Comparison of ENCODE assay signal across 9 mouse cellular contexts in genomic region chr11:96996773-96997379, GRCm38 (mm10). TPM values are rescaled to one million over a fixed set of nuclear protein-coding genes. Genes with fewer than 3 reads are reported as not detected.
DNase-seq lines count a peak whose midpoint lies in the region; ATAC-seq lines count a peak whose summit lies in the region.
"Had no signal": no experiment of that assay in that cellular context is flagged by ENCODE, and none has a peak within 500 bp of the region (broad histone marks: within the 10 kb centered on the region; RNA-seq: fewer than 3 reads in every experiment).

No protein-coding gene starts in this region.

- peaks cover 80% of the 10 kb centered on the region for H3K27me3 ChIP-seq in kidney, embryonic 15.5 days
- H3K27me3 ChIP-seq in embryonic facial prominence, embryonic 11.5 days (ENCODE audit: control insufficient read depth, insufficient read depth, low read length): peaks cover 11% of the 10 kb centered on the region; the same call in 1 of the 2 replicates
- peaks cover 4% of the 10 kb centered on the region for H3K27me3 ChIP-seq in intestine, embryonic 15.5 days (replicated peaks)
- peaks cover 14% of the 10 kb centered on the region for H3K27me3 ChIP-seq in neural tube, embryonic 12.5 days (replicated peaks)

- H3K4me1 ChIP-seq in kidney, embryonic 15.5 days: peaks cover 56% of the 10 kb centered on the region
- H3K4me1 ChIP-seq in embryonic facial prominence, embryonic 11.5 days (ENCODE audit: control insufficient read depth, insufficient read depth, low read length): peaks cover 3% of the 10 kb centered on the region; the same call in 1 of the 2 replicates
- peaks cover 28% of the 10 kb centered on the region for H3K4me1 ChIP-seq in intestine, embryonic 15.5 days (replicated peaks)
- H3K4me1 ChIP-seq in neural tube, embryonic 12.5 days: peaks cover 29% of the 10 kb centered on the region

- no peaks in the 10 kb centered on the region for H3K36me3 ChIP-seq in kidney, embryonic 15.5 days
- H3K36me3 ChIP-seq in embryonic facial prominence, embryonic 11.5 days (replicated peaks; ENCODE audit: control insufficient read depth, insufficient read depth, low read depth, low read length): no peaks in the 10 kb centered on the region
- H3K36me3 ChIP-seq in intestine, embryonic 15.5 days: no peaks in the 10 kb centered on the region
- H3K36me3 ChIP-seq in neural tube, embryonic 12.5 days: no peaks in the 10 kb centered on the region

- no peak for ATAC-seq in kidney, embryonic 15.5 days (replicated peaks; ENCODE audit: low FRiP score)
- peak; percentile 56; the same call in 1 of the 2 replicates for ATAC-seq in embryonic facial prominence, embryonic 11.5 days (replicated peaks; ENCODE audit: insufficient number of reproducible peaks, low FRiP score, low TSS enrichment, low read depth)
- peak; percentile 51; the same call in 1 of the 2 replicates for ATAC-seq in intestine, embryonic 15.5 days
- 0 out of 2 replicates have a peak, but pooled peaks have one; percentile 33 for ATAC-seq in neural tube, embryonic 12.5 days (ENCODE audit: low FRiP score, low read depth)

- 17% methylated on average over 17 of the region's 17 CpGs for WGBS in kidney, embryonic 15.5 days
- 15% methylated on average over 17 of the region's 17 CpGs for WGBS in embryonic facial prominence, embryonic 11.5 days
- WGBS in intestine, embryonic 15.5 days: 29% methylated on average over 17 of the region's 17 CpGs
- WGBS in neural tube, embryonic 12.5 days: 6% methylated on average over 17 of the region's 17 CpGs

- no peaks in the 10 kb centered on the region for H3K9me3 ChIP-seq in kidney, embryonic 15.5 days (replicated peaks)
- H3K9me3 ChIP-seq in embryonic facial prominence, embryonic 11.5 days (replicated peaks; ENCODE audit: control insufficient read depth, low read length): no peaks in the 10 kb centered on the region
- no peaks in the 10 kb centered on the region for H3K9me3 ChIP-seq in intestine, embryonic 15.5 days
- no peaks in the 10 kb centered on the region for H3K9me3 ChIP-seq in neural tube, embryonic 12.5 days

- peak overlapping the region; percentile 30 for H3K4me3 ChIP-seq in kidney, embryonic 15.5 days (replicated peaks)
- H3K4me3 ChIP-seq in embryonic facial prominence, embryonic 11.5 days (ENCODE audit: low read depth, low read length): peak overlapping the region; percentile 32
- peak overlapping the region; percentile 29 for H3K4me3 ChIP-seq in intestine, embryonic 15.5 days (replicated peaks)
- peak overlapping the region; percentile 26 for H3K4me3 ChIP-seq in neural tube, embryonic 12.5 days

- no peak overlapping the region for H3K27ac ChIP-seq in kidney, embryonic 15.5 days
- no peak overlapping the region for H3K27ac ChIP-seq in embryonic facial prominence, embryonic 11.5 days (replicated peaks; ENCODE audit: low read depth, low read length)
- no peak overlapping the region for H3K27ac ChIP-seq in intestine, embryonic 15.5 days
- H3K27ac ChIP-seq in neural tube, embryonic 12.5 days: no peak overlapping the region
- H3K27ac ChIP-seq: macrophage had no signal

- peak overlapping the region; percentile 47 for H3K9ac ChIP-seq in kidney, embryonic 15.5 days
- peak overlapping the region; percentile 71 for H3K9ac ChIP-seq in embryonic facial prominence, embryonic 11.5 days (replicated peaks; ENCODE audit: low read length)
- peak overlapping the region; percentile 48 for H3K9ac ChIP-seq in intestine, embryonic 15.5 days
- H3K9ac ChIP-seq in neural tube, embryonic 12.5 days: peak overlapping the region; percentile 61

- DNase-seq in kidney, postnatal 10 days: no peak
- no peak for DNase-seq in embryonic facial prominence, embryonic 11.5 days (ENCODE audit: low spot score)
- DNase-seq in gastrocnemius, postnatal 36 days: no peak
- DNase-seq in frontal cortex, postnatal 25 days (ENCODE audit: low spot score in 2 of 2): no peak
- no peak for DNase-seq in lung, adult 18-20 months

- peak overlapping the region; percentile 64 for H3K4me2 ChIP-seq in kidney, embryonic 15.5 days
- H3K4me2 ChIP-seq in embryonic facial prominence, embryonic 11.5 days (ENCODE audit: low read depth, low read length): peak overlapping the region; percentile 63
- peak overlapping the region; percentile 75 for H3K4me2 ChIP-seq in intestine, embryonic 15.5 days (replicated peaks)
- peak overlapping the region; percentile 65 for H3K4me2 ChIP-seq in neural tube, embryonic 12.5 days (replicated peaks)

- intact Hi-C loops in gastrocnemius, postnatal 36 days (cut with DNase I): no loop called here

RNA-seq across cellular contexts. Expression of gene Sp2, which starts 14.1 kb away (rescaled TPM):
- polyA plus RNA-seq in kidney, embryonic 15.5 days (2015; fragmentation: Nextera tagmentation; extraction: Ambion mirVana): 19.9 and 22.7 TPM in 2 replicates
- 15.8 and 18.3 TPM in 2 replicates for polyA plus RNA-seq in embryonic facial prominence, embryonic 11.5 days (2014; fragmentation: Nextera tagmentation; extraction: Ambion mirVana)
- 13.3 and 15.1 TPM in 2 replicates for polyA plus RNA-seq in intestine, embryonic 15.5 days (2015; fragmentation: Nextera tagmentation; extraction: Ambion mirVana)
- 19.3 and 20.4 TPM in 2 replicates for polyA plus RNA-seq in neural tube, embryonic 12.5 days (2016; fragmentation: Nextera tagmentation; extraction: Ambion mirVana)
- 10 to 100 TPM in 1 of 2 experiments, 1 to 10 TPM in 1; 8.6 to 12.5 TPM for total RNA-seq in gastrocnemius, postnatal 36 days (2021)

RNA-seq across cellular contexts. Expression of gene Sp6, which starts 16.3 kb away (rescaled TPM):
- 1.4 and 1.5 TPM in 2 replicates for polyA plus RNA-seq in kidney, embryonic 15.5 days (2015; fragmentation: Nextera tagmentation; extraction: Ambion mirVana)
- polyA plus RNA-seq in embryonic facial prominence, embryonic 11.5 days (2014; fragmentation: Nextera tagmentation; extraction: Ambion mirVana): 0.29 and 0.45 TPM in 2 replicates
- 0.29 and 0.30 TPM in 2 replicates for polyA plus RNA-seq in intestine, embryonic 15.5 days (2015; fragmentation: Nextera tagmentation; extraction: Ambion mirVana)
- polyA plus RNA-seq in neural tube, embryonic 12.5 days (2016; fragmentation: Nextera tagmentation; extraction: Ambion mirVana): 0.23 and 0.34 TPM in 2 replicates
- total RNA-seq in gastrocnemius, postnatal 36 days (2021): not detected
- polyA plus RNA-seq: macrophage had no signal

RNA-seq across cellular contexts. Expression of gene Scrn2, which starts 32.9 kb away (rescaled TPM):
- polyA plus RNA-seq in kidney, embryonic 15.5 days (2015; fragmentation: Nextera tagmentation; extraction: Ambion mirVana): 38.2 and 38.8 TPM in 2 replicates
- polyA plus RNA-seq in embryonic facial prominence, embryonic 11.5 days (2014; fragmentation: Nextera tagmentation; extraction: Ambion mirVana): 20.4 and 26.0 TPM in 2 replicates
- polyA plus RNA-seq in intestine, embryonic 15.5 days (2015; fragmentation: Nextera tagmentation; extraction: Ambion mirVana): 18.1 and 21.9 TPM in 2 replicates
- 19.8 and 21.9 TPM in 2 replicates for polyA plus RNA-seq in neural tube, embryonic 12.5 days (2016; fragmentation: Nextera tagmentation; extraction: Ambion mirVana)
- total RNA-seq in gastrocnemius, postnatal 36 days (2021): 1 to 10 TPM; 9.6 to 9.8 TPM

RNA-seq across cellular contexts. Expression of gene Lrrc46, which starts 44.3 kb away (rescaled TPM):
- polyA plus RNA-seq in kidney, embryonic 15.5 days (2015; fragmentation: Nextera tagmentation; extraction: Ambion mirVana): 1.0 and 1.5 TPM in 2 replicates
- polyA plus RNA-seq in embryonic facial prominence, embryonic 11.5 days (2014; fragmentation: Nextera tagmentation; extraction: Ambion mirVana): 1.1 and 1.3 TPM in 2 replicates
- 0.40 and 0.45 TPM in 2 replicates for polyA plus RNA-seq in intestine, embryonic 15.5 days (2015; fragmentation: Nextera tagmentation; extraction: Ambion mirVana)
- polyA plus RNA-seq in neural tube, embryonic 12.5 days (2016; fragmentation: Nextera tagmentation; extraction: Ambion mirVana): 2.2 and 2.9 TPM in 2 replicates
- under 1 TPM in 1 of 2 experiments, not detected in 1; 0.20 TPM for total RNA-seq in gastrocnemius, postnatal 36 days (2021)

RNA-seq across cellular contexts. Expression of gene Mrpl10, which starts 44.5 kb away (rescaled TPM):
- polyA plus RNA-seq in kidney, embryonic 15.5 days (2015; fragmentation: Nextera tagmentation; extraction: Ambion mirVana): 90.0 and 91.3 TPM in 2 replicates
- 85.7 and 91.2 TPM in 2 replicates for polyA plus RNA-seq in embryonic facial prominence, embryonic 11.5 days (2014; fragmentation: Nextera tagmentation; extraction: Ambion mirVana)
- 86.9 and 88.7 TPM in 2 replicates for polyA plus RNA-seq in intestine, embryonic 15.5 days (2015; fragmentation: Nextera tagmentation; extraction: Ambion mirVana)
- 66.9 and 68.3 TPM in 2 replicates for polyA plus RNA-seq in neural tube, embryonic 12.5 days (2016; fragmentation: Nextera tagmentation; extraction: Ambion mirVana)
- total RNA-seq in gastrocnemius, postnatal 36 days (2021): 10 to 100 TPM; 40.8 to 45.5 TPM
